Mouse (Mus musculus) kidney, embryonic 16.5 days (tissue): Measurements from ENCODE around the gene Rplp2. TPM values are rescaled to one million over a fixed set of nuclear protein-coding genes. Genes with fewer than 3 reads are reported as not detected.

Experiments
- ATAC-seq: fragments of 200-750 bp; cut with Nextera tagmentation; 2 replicates; pipeline ENCODE4 v1.8.0; 2017; ENCODE audit warnings: moderate TSS enrichment; ENCODE audit not compliant: low FRiP score, low TSS enrichment
- H3K27ac ChIP-seq: fragments of 300-500 bp; sonication (generic); 2 replicates; pipeline ENCODE4 v1.5.1; 2014; ENCODE audit warnings: low read length
- H3K27me3 ChIP-seq: fragments of 300-500 bp; sonication (generic); 2 replicates; pipeline ENCODE4 v1.6.1; 2014; ENCODE audit warnings: low read length, control low read depth, mixed read lengths; ENCODE audit not compliant: insufficient read depth
- H3K36me3 ChIP-seq: fragments of 300-500 bp; sonication (generic); 2 replicates; pipeline ENCODE4 v1.6.1; 2014; ENCODE audit warnings: low read length, control low read depth, mixed read lengths; ENCODE audit not compliant: insufficient read depth
- H3K4me1 ChIP-seq: fragments of 300-500 bp; sonication (generic); 2 replicates; pipeline ENCODE4 v1.6.1; 2014; ENCODE audit warnings: low read length, control low read depth, mixed read lengths; ENCODE audit not compliant: insufficient read depth
- H3K4me2 ChIP-seq: fragments of 300-500 bp; sonication (generic); replicated peaks from 2 replicates; pipeline ENCODE4 v1.6.1; 2014; ENCODE audit warnings: low read depth, low read length
- H3K4me3 ChIP-seq: fragments of 300-500 bp; sonication (generic); 2 replicates; pipeline ENCODE4 v1.5.1; 2014; ENCODE audit warnings: mild to moderate bottlenecking, low read length
- H3K9ac ChIP-seq: fragments of 300-500 bp; sonication (generic); replicated peaks from 2 replicates; pipeline ENCODE4 v1.6.1; 2014; ENCODE audit warnings: low read length
- H3K9me3 ChIP-seq: fragments of 300-500 bp; sonication (generic); 2 replicates; pipeline ENCODE4 v1.6.1; 2016; ENCODE audit warnings: low read length, control low read depth
- WGBS: fragments of 180-500 bp; shearing (Covaris S2); extraction: QIAGEN DNeasy Blood & Tissue Kit; methylation state at CpG from one replicate; pipeline ENCODE4 v1.1.7; 2014; 5-methylcytosine and 5-hydroxymethylcytosine counted together
- polyA plus RNA-seq: library from polyadenylated mRNA; unstranded; fragments of >200 nt; fragmentation: Nextera tagmentation; extraction: Ambion mirVana; gene quantifications from 2 replicates; pipeline ENCODE4 v1.2.1, GENCODE M21; 2015

Rplp2 gene
- polyA plus RNA-seq, 1 experiment from 2014 or later = 1,055 TPM

GRCm38 (mm10) chr7:141485186-141485585, 38.0 kb downstream of the Rplp2 start:
- Histone ChIP-seq H3K36me3 (no peaks in the 10 kb centered on the region), H3K4me3 (no peak overlapping the region), H3K9ac (no peak overlapping the region), H3K27ac (no peak overlapping the region), H3K4me2 (no peak overlapping the region), H3K9me3 (no peaks in the 10 kb centered on the region), H3K27me3 (no peaks in the 10 kb centered on the region), H3K4me1 (peaks cover 20% of the 10 kb centered on the region)
- no peak for ATAC-seq
- 76% methylated on average over 2 of the region's 2 CpGs for WGBS

GRCm38 (mm10) chr7:141485606-141486005, 38.4 kb downstream of the Rplp2 start:
- no peak overlapping the region for H3K27ac ChIP-seq
- no peaks in the 10 kb centered on the region for H3K27me3 ChIP-seq
- H3K4me2 ChIP-seq = no peak overlapping the region
- H3K9me3 ChIP-seq = no peaks in the 10 kb centered on the region
- no peaks in the 10 kb centered on the region for H3K36me3 ChIP-seq
- WGBS = 81% methylated on average over 2 of the region's 2 CpGs
- no peak for ATAC-seq
- no peak overlapping the region for H3K4me3 ChIP-seq
- peaks cover 17% of the 10 kb centered on the region for H3K4me1 ChIP-seq
- no peak overlapping the region for H3K9ac ChIP-seq

- Histone ChIP-seq H3K27me3 (no peaks in the 10 kb centered on the region), H3K9ac (no peak overlapping the region), H3K4me3 (no peak overlapping the region), H3K4me2 (no peak overlapping the region), H3K27ac (no peak overlapping the region), H3K9me3 (no peaks in the 10 kb centered on the region), H3K4me1 (peaks cover 11% of the 10 kb centered on the region), H3K36me3 (no peaks in the 10 kb centered on the region)
- ATAC-seq = no peak
- 68% methylated on average over 1 of the region's 1 CpGs for WGBS
These were observed 39.1 kb downstream of the Rplp2 start for GRCm38 (mm10) chr7:141486239-141486638.

- Histone ChIP-seq H3K9me3 (no peaks in the 10 kb centered on the region), H3K4me3 (no peak overlapping the region), H3K9ac (no peak overlapping the region), H3K36me3 (0 out of 2 replicates have a peak, but pooled peaks cover 3% of the 10 kb centered on the region), H3K4me2 (no peak overlapping the region), H3K4me1 (peaks cover 4% of the 10 kb centered on the region; the same call in 1 of the 2 replicates), H3K27ac (no peak overlapping the region), H3K27me3 (no peaks in the 10 kb centered on the region)
- ATAC-seq = no peak
- 66% methylated on average over 7 of the region's 7 CpGs for WGBS
These were observed 40.0 kb downstream of the Rplp2 start for GRCm38 (mm10) chr7:141487141-141487540.

GRCm38 (mm10) chr7:141491151-141491550, 44.0 kb downstream of the Rplp2 start:
- Histone ChIP-seq H3K4me3 (no peak overlapping the region), H3K9ac (no peak overlapping the region), H3K27ac (no peak overlapping the region), H3K4me1 (no peaks in the 10 kb centered on the region), H3K36me3 (peaks cover 18% of the 10 kb centered on the region), H3K9me3 (no peaks in the 10 kb centered on the region), H3K4me2 (no peak overlapping the region), H3K27me3 (no peaks in the 10 kb centered on the region)
- no peak for ATAC-seq
- 93% methylated on average over 2 of the region's 2 CpGs for WGBS

GRCm38 (mm10) chr7:141492738-141493137, 45.6 kb downstream of the Rplp2 start:
- no peaks in the 10 kb centered on the region for H3K27me3 ChIP-seq
- no peak overlapping the region for H3K4me2 ChIP-seq
- no peak for ATAC-seq
- H3K4me3 ChIP-seq = no peak overlapping the region
- H3K4me1 ChIP-seq = no peaks in the 10 kb centered on the region
- WGBS = 87% methylated on average over 5 of the region's 5 CpGs
- peaks cover 18% of the 10 kb centered on the region for H3K36me3 ChIP-seq
- no peak overlapping the region for H3K27ac ChIP-seq
- no peaks in the 10 kb centered on the region for H3K9me3 ChIP-seq
- no peak overlapping the region for H3K9ac ChIP-seq

- H3K27ac ChIP-seq = no peak overlapping the region
- no peak overlapping the region for H3K4me2 ChIP-seq
- H3K4me1 ChIP-seq = no peaks in the 10 kb centered on the region
- H3K27me3 ChIP-seq = no peaks in the 10 kb centered on the region
- no peak overlapping the region for H3K4me3 ChIP-seq
- H3K9ac ChIP-seq = no peak overlapping the region
- no peaks in the 10 kb centered on the region for H3K9me3 ChIP-seq
- peaks cover 21% of the 10 kb centered on the region for H3K36me3 ChIP-seq
- 76% methylated on average over 1 of the region's 1 CpGs for WGBS
- no peak for ATAC-seq
These were observed 46.6 kb downstream of the Rplp2 start for GRCm38 (mm10) chr7:141493729-141494128.

DNA sequence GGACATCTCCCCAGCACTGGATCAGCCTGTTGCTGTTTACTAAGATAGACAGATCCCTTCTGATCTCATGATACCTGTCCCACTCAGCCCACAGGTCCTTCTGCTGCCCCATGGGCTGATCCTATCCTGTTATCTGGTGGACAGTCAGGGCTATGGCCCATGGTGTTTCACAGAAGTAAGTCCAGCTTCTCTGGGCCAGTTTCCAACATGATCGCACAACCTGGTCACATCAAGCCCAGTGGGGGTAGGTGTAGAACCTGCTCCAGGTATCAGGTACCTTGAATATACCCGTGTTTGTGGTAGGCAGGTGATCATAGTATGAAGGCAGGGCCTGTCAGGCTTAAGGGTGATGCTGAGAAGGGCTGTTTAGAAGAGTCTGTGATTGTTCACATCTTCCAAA, 48.2 kb downstream of the Rplp2 start:
- Histone ChIP-seq H3K27me3 (no peaks in the 10 kb centered on the region), H3K4me3 (no peak overlapping the region), H3K4me2 (no peak overlapping the region), H3K9me3 (no peaks in the 10 kb centered on the region), H3K9ac (no peak overlapping the region), H3K36me3 (peaks cover 21% of the 10 kb centered on the region), H3K4me1 (no peaks in the 10 kb centered on the region), H3K27ac (no peak overlapping the region)
- 93% methylated on average over 2 of the region's 2 CpGs for WGBS
- no peak for ATAC-seq

DNA sequence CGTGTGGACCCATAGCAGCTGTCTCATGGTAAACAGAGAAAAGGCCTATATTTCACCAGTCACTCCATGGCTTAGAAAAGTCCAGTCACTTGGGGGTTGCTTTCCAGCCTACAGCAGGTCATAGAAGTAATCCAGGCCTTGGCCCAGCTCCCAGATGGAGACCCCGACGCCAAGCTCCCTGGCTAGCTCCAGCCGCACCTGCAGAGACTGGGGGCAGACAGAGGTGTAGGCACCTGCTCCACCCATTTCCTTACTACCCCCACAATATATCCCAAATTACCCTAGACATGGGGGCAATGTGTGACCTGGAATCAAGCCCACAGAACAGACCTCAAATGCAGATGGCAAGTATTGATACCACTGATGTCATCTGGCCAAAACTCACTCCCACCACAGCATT, 48.8 kb downstream of the Rplp2 start:
- no peak for ATAC-seq
- Histone ChIP-seq H3K4me3 (no peak overlapping the region), H3K9ac (no peak overlapping the region), H3K4me2 (no peak overlapping the region), H3K27ac (no peak overlapping the region), H3K36me3 (peaks cover 21% of the 10 kb centered on the region), H3K27me3 (no peaks in the 10 kb centered on the region), H3K9me3 (no peaks in the 10 kb centered on the region), H3K4me1 (no peaks in the 10 kb centered on the region)
- 83% methylated on average over 4 of the region's 4 CpGs for WGBS

- Histone ChIP-seq H3K27ac (no peak overlapping the region), H3K4me3 (no peak overlapping the region), H3K9ac (no peak overlapping the region), H3K9me3 (no peaks in the 10 kb centered on the region), H3K4me2 (no peak overlapping the region), H3K27me3 (no peaks in the 10 kb centered on the region), H3K4me1 (no peaks in the 10 kb centered on the region), H3K36me3 (peaks cover 16% of the 10 kb centered on the region)
- WGBS = 91% methylated on average over 3 of the region's 3 CpGs
- no peak for ATAC-seq
These were observed 50.4 kb downstream of the Rplp2 start for GRCm38 (mm10) chr7:141497600-141497999.
